Mouse (Mus musculus) kidney, postnatal 0 days (tissue): ENCODE data around the gene Tmem164. TPM values are rescaled to one million over a fixed set of nuclear protein-coding genes. Genes with fewer than 3 reads are reported as not detected.

Experiments used
- ATAC-seq: fragments of 200-750 bp; cut with Nextera tagmentation; replicated peaks from 2 replicates; pipeline ENCODE4 v1.8.0; 2017; ENCODE audit warnings: low read depth, moderate number of reproducible peaks, moderate TSS enrichment, moderate library complexity; ENCODE audit not compliant: low FRiP score
- DNase-seq: peaks from one replicate; pipeline ENCODE4 v3.0.0-alpha.2; 2016; ENCODE audit warnings: low spot score
- H3K27ac ChIP-seq: fragments of 300-500 bp; sonication (generic); 2 replicates; pipeline ENCODE4 v1.5.1; 2014; ENCODE audit warnings: mild to moderate bottlenecking
- H3K27me3 ChIP-seq: fragments of 300-500 bp; sonication (generic); 2 replicates; pipeline ENCODE4 v1.6.1; 2014; ENCODE audit warnings: low read length, mixed read lengths; ENCODE audit not compliant: insufficient read depth
- H3K36me3 ChIP-seq: fragments of 300-500 bp; sonication (generic); 2 replicates; pipeline ENCODE4 v1.6.1; 2014; ENCODE audit warnings: low read length, mixed read lengths; ENCODE audit not compliant: insufficient read depth
- H3K4me1 ChIP-seq: fragments of 300-500 bp; sonication (generic); replicated peaks from 2 replicates; pipeline ENCODE4 v1.6.1; 2014; ENCODE audit warnings: antibody characterized with exemption, low read length, mixed read lengths; ENCODE audit not compliant: insufficient read depth
- H3K4me2 ChIP-seq: fragments of 300-500 bp; sonication (generic); 2 replicates; pipeline ENCODE4 v1.6.1; 2014; ENCODE audit warnings: mild to moderate bottlenecking, low read length, moderate library complexity, mixed read lengths
- H3K4me3 ChIP-seq: fragments of 300-500 bp; sonication (generic); replicated peaks from 2 replicates; pipeline ENCODE4 v1.5.1; 2014; ENCODE audit warnings: low read depth, low read length
- H3K9ac ChIP-seq: fragments of 300-500 bp; sonication (generic); 2 replicates; pipeline ENCODE4 v1.6.1; 2014; ENCODE audit warnings: low read depth, low read length
- H3K9me3 ChIP-seq: fragments of 300-500 bp; sonication (generic); replicated peaks from 2 replicates; pipeline ENCODE4 v1.6.1; 2016; ENCODE audit warnings: low read length, inconsistent platforms, mixed read lengths
- CTCF ChIP-seq: IDR thresholded peaks from 2 replicates; pipeline ENCODE4 v1.5.1; 2016; ENCODE audit warnings: antibody characterized with exemption, low read depth, mild to moderate bottlenecking, moderate library complexity
- WGBS: fragments of 180-500 bp; shearing (Covaris S2); extraction: QIAGEN DNeasy Blood & Tissue Kit; methylation state at CpG from one replicate; pipeline ENCODE4 v1.1.7; 2014; 5-methylcytosine and 5-hydroxymethylcytosine counted together
- polyA plus RNA-seq: library from polyadenylated mRNA; unstranded; fragments of >200 nt; fragmentation: Nextera tagmentation; extraction: Ambion mirVana; gene quantifications from 2 replicates; pipeline ENCODE4 v1.2.1, GENCODE M21; 2015

Tmem164 gene
- polyA plus RNA-seq, 1 experiment from 2014 or later, result 33.0 TPM

DNA sequence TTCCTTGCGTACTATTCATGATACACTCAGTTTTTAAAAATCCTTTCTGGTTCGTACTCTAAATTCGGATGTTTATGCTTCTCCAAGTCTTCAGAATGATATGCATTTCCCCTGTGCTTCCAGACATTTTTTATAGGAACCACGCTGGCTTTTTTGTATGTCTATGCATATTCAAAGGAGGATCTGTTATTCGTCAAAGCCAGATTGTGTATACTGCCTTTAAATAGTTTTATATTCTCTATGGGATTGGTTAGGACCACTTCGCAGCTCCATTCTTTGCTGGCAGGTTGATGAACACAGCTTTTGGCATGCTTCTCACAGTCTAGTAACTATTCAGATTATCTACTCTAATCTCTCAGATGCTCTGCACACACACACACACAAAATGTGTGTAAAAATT, 79.2 kb downstream of the Tmem164 start:
- Histone ChIP-seq H3K4me3 (no peak overlapping the region), H3K27me3 (no peaks in the 10 kb centered on the region), H3K4me2 (no peak overlapping the region), H3K27ac (no peak overlapping the region), H3K9ac (no peak overlapping the region), H3K9me3 (no peaks in the 10 kb centered on the region), H3K4me1 (no peaks in the 10 kb centered on the region), H3K36me3 (no peaks in the 10 kb centered on the region)
- TF ChIP-seq CTCF, result no peak
- no peak for DNase-seq
- no peak for ATAC-seq
- 84% methylated on average over 6 of the region's 6 CpGs for WGBS

DNA sequence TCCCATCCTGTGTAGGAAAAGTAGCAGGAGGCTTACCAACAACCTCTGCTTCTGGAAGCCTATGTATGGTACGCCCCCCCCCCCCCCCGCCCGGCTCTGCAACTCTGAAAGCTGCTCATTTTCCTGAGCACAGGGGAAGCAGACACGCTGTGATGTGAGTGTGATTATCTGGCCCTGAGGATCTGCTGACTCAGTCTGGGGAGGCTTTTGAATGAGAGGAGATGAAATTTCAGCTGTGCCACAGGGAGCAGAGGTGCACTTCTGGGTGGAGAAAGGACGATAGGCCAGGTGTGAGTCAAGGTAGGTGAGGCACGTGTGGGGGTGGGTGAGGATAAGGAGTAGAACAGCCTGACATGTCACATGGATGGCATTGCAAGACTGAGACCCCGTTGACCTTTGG, 82.1 kb downstream of the Tmem164 start:
- Histone ChIP-seq H3K36me3 (no peaks in the 10 kb centered on the region), H3K4me3 (no peak overlapping the region), H3K4me1 (no peaks in the 10 kb centered on the region), H3K27ac (no peak overlapping the region), H3K9me3 (no peaks in the 10 kb centered on the region), H3K4me2 (no peak overlapping the region), H3K27me3 (no peaks in the 10 kb centered on the region), H3K9ac (no peak overlapping the region)
- ATAC-seq, result no peak
- DNase-seq, result no peak
- WGBS, result 67% methylated on average over 6 of the region's 7 CpGs
- TF ChIP-seq CTCF, result no peak

DNA sequence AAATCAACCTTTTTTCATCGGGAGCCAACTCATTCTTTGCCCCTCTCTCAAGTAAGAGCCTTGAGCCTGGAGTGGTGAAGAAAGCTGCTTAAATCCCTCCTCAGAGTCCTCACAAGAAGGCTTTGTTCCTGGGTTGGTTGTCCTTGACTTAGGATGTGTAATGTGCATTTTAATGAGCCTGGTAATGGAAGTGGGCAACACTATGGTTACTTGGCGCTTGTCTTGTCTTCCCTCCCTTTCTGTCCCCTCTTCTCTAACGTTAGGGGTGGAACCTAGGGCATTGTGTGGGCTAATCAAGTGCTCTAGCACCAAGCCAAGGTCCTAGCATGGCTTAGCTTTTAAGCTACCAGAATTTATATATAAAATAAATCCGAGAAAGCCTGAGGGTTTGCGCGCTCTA, 88.5 kb downstream of the Tmem164 start:
- no peak overlapping the region for H3K27ac ChIP-seq
- no peak overlapping the region for H3K4me3 ChIP-seq
- H3K9ac ChIP-seq, result no peak overlapping the region
- no peaks in the 10 kb centered on the region for H3K9me3 ChIP-seq
- no peak for DNase-seq
- WGBS, result 91% methylated on average over 6 of the region's 6 CpGs
- H3K4me2 ChIP-seq, result no peak overlapping the region
- TF ChIP-seq CTCF, result no peak
- H3K4me1 ChIP-seq, result no peaks in the 10 kb centered on the region
- H3K27me3 ChIP-seq, result no peaks in the 10 kb centered on the region
- no peak for ATAC-seq
- H3K36me3 ChIP-seq, result no peaks in the 10 kb centered on the region

DNA sequence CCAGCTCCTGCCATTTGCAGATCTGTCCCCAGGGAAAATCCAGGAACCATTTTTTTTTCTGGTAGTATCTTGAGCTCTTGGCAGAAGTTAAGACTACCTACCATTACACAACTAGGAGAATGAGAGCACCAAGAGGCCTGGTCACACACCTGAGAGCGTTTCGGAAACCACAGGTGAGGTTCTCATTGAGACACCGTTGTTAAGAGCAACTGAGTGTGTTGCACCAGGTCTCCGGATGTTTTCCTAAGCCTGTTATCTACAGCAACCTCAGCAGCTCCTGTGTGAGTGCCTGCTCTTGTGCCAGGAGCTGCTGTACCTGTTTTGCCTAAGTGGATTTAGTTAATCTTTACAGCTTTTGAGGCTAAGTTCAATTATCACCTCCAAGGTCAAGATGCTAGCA, 92.5 kb downstream of the Tmem164 start:
- ATAC-seq, result no peak
- Histone ChIP-seq H3K9ac (no peak overlapping the region), H3K4me3 (no peak overlapping the region), H3K9me3 (no peaks in the 10 kb centered on the region), H3K4me1 (no peaks in the 10 kb centered on the region), H3K36me3 (no peaks in the 10 kb centered on the region), H3K27ac (no peak overlapping the region), H3K27me3 (no peaks in the 10 kb centered on the region), H3K4me2 (no peak overlapping the region)
- WGBS, result 88% methylated on average over 4 of the region's 4 CpGs
- TF ChIP-seq CTCF, result no peak
- DNase-seq, result no peak

DNA sequence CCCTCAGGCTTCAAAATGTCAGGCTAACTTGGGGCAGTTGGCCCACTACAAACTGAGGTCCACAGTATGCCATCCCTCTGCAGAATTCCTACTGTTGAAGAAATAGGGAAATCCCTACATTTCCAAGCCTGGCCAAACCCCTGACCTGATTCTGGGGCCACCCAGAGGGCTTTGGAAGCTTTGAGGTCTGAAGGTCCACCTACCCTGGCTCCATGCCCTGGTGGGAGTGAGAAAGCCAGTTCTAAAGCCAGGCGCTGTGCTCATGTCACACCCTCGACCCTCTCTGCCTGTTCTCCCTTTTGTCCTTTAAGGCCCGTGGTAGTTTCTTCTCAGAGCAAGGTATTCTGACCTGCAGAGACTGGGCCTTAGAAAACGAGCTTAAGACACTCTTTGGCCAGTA, 94.9 kb downstream of the Tmem164 start:
- no peak overlapping the region for H3K4me2 ChIP-seq
- DNase-seq (no peak), ATAC-seq (no peak)
- H3K4me1 ChIP-seq, result no peaks in the 10 kb centered on the region
- no peaks in the 10 kb centered on the region for H3K36me3 ChIP-seq
- H3K27ac ChIP-seq, result no peak overlapping the region
- 73% methylated on average over 4 of the region's 4 CpGs for WGBS
- H3K9me3 ChIP-seq, result no peaks in the 10 kb centered on the region
- no peaks in the 10 kb centered on the region for H3K27me3 ChIP-seq
- H3K9ac ChIP-seq, result no peak overlapping the region
- TF ChIP-seq CTCF, result no peak
- H3K4me3 ChIP-seq, result no peak overlapping the region

DNA sequence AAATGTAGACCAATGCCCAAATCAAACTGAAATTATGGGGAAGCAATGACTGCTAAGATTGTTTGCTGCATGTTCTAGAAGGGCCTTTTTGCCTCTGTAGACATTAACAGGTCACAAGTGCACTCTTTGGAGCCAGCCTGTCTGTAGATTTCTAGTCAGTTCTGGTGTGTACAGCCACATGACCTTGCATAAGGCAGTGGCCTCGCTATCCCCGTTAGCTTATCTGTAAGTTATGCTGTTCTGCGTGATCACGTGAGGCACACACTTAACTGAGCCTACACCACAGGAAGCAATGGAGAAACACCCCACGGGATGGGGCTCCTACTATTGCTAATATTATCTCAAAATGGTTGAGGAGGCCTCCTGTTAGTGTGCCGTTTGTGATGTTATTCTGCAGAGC, 97.4 kb downstream of the Tmem164 start:
- WGBS, result 62% methylated on average over 6 of the region's 6 CpGs
- no peaks in the 10 kb centered on the region for H3K4me1 ChIP-seq
- DNase-seq, result no peak
- no peak overlapping the region for H3K4me2 ChIP-seq
- TF ChIP-seq CTCF, result no peak
- no peaks in the 10 kb centered on the region for H3K36me3 ChIP-seq
- no peaks in the 10 kb centered on the region for H3K27me3 ChIP-seq
- H3K9ac ChIP-seq, result no peak overlapping the region
- no peaks in the 10 kb centered on the region for H3K9me3 ChIP-seq
- no peak for ATAC-seq
- H3K27ac ChIP-seq, result no peak overlapping the region
- no peak overlapping the region for H3K4me3 ChIP-seq

DNA sequence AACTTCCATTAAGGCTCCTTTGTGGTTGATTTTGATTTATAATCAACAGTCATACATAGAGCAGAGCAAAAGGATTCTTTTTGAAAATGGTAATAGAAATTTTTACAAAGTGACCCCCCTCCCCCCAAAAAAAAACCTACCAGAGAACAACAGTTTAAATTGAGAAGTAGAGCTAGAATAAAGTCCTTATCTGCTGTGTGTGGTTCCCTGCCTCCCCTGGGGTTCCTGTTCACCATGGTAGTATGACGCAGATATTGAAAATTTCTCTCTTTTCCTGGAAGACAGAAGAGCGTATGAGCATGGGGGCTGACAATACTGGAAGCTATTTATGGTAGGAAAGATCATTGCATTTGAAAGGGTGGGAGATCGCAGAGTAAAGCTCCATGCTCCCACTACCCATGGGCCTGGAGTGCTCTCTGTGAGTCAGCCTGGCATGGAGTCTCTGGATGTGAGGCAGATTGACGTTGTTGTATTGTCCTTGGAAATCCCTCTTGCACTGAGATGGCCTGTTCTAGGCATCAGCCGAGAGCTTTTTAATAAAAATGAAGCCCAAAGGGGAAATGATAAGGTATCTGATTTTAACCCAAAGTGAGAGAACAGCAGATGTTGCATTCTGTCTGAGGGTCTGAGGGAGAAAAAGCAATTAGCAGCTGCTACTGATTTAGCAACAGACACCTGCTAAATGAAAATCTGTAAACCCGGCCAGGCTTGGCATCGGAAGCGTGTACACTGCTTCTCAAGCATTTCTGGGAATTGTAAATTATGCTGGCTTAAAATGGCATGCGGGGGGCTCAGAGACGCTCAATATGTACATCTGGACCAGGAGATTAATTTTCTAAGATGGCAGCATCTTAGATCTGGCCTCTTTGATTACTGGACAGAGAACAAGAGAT, 105.2 kb downstream of the Tmem164 start:
- Histone ChIP-seq H3K4me1 (no peaks in the 10 kb centered on the region), H3K9me3 (no peaks in the 10 kb centered on the region), H3K27ac (no peak overlapping the region), H3K9ac (no peak overlapping the region), H3K4me2 (no peak overlapping the region), H3K4me3 (no peak overlapping the region), H3K27me3 (no peaks in the 10 kb centered on the region), H3K36me3 (no peaks in the 10 kb centered on the region)
- ATAC-seq, result no peak
- no peak for TF ChIP-seq CTCF
- 85% methylated on average over 10 of the region's 10 CpGs for WGBS
- DNase-seq, result no peak
